Mouse (Mus musculus) embryonic facial prominence, embryonic 15.5 days (tissue): ENCODE measurements around the gene Plekhg6. TPM values are rescaled to one million over a fixed set of nuclear protein-coding genes. Genes with fewer than 3 reads are reported as not detected.

Source experiments
- ATAC-seq: fragments of 200-750 bp; cut with Nextera tagmentation; 2 replicates; pipeline ENCODE4 v1.8.0; 2017; ENCODE audit warnings: low read depth, moderate TSS enrichment; ENCODE audit not compliant: insufficient number of reproducible peaks, low FRiP score, low TSS enrichment
- H3K27ac ChIP-seq: fragments of 300-500 bp; sonication (generic); replicated peaks from 2 replicates; pipeline ENCODE4 v1.5.1; 2015; ENCODE audit warnings: mild to moderate bottlenecking, inconsistent platforms
- H3K27me3 ChIP-seq: fragments of 300-500 bp; sonication (generic); 2 replicates; pipeline ENCODE4 v1.6.1; 2015; ENCODE audit warnings: inconsistent platforms
- H3K36me3 ChIP-seq: fragments of 300-500 bp; sonication (generic); 2 replicates; pipeline ENCODE4 v1.6.1; 2015; ENCODE audit warnings: mild to moderate bottlenecking, inconsistent platforms
- H3K4me1 ChIP-seq: fragments of 300-500 bp; sonication (generic); 2 replicates; pipeline ENCODE4 v1.6.1; 2015; ENCODE audit warnings: inconsistent platforms
- H3K4me2 ChIP-seq: fragments of 300-500 bp; sonication (generic); replicated peaks from 2 replicates; pipeline ENCODE4 v1.6.1; 2015; ENCODE audit warnings: mild to moderate bottlenecking, inconsistent platforms
- H3K4me3 ChIP-seq: fragments of 300-500 bp; sonication (generic); replicated peaks from 2 replicates; pipeline ENCODE4 v1.5.1; 2015; ENCODE audit warnings: mild to moderate bottlenecking, inconsistent platforms
- H3K9ac ChIP-seq: fragments of 300-500 bp; sonication (generic); 2 replicates; pipeline ENCODE4 v1.6.1; 2015; ENCODE audit warnings: inconsistent platforms
- H3K9me3 ChIP-seq: fragments of 300-500 bp; sonication (generic); replicated peaks from 2 replicates; pipeline ENCODE4 v1.6.1; 2016; ENCODE audit warnings: inconsistent platforms
- WGBS: fragments of 180-500 bp; shearing (Covaris S2); methylation state at CpG from one replicate; pipeline ENCODE4 v1.1.7; 2015; 5-methylcytosine and 5-hydroxymethylcytosine counted together
- polyA plus RNA-seq: library from polyadenylated mRNA; unstranded; fragments of >200 nt; fragmentation: Nextera tagmentation; extraction: Ambion mirVana; gene quantifications from 2 replicates; pipeline ENCODE4 v1.2.1, GENCODE M21; 2015

Plekhg6 gene
- polyA plus RNA-seq, 1 experiment from 2014 or later, result 3.5 TPM

- WGBS, result 10% methylated on average over 9 of the region's 9 CpGs
- H3K4me2 ChIP-seq, result no peak overlapping the region
- H3K27me3 ChIP-seq, result no peaks in the 10 kb centered on the region; the same call in 1 of the 2 replicates
- no peak overlapping the region for H3K9ac ChIP-seq
- no peak overlapping the region for H3K27ac ChIP-seq
- no peaks in the 10 kb centered on the region for H3K36me3 ChIP-seq
- no peak for ATAC-seq
- peaks cover 30% of the 10 kb centered on the region for H3K4me1 ChIP-seq
- H3K9me3 ChIP-seq, result no peaks in the 10 kb centered on the region
- H3K4me3 ChIP-seq, result no peak overlapping the region
Measured at GRCm38 (mm10) chr6:125418744-125419143, 38.2 kb upstream of the Plekhg6 start.

DNA sequence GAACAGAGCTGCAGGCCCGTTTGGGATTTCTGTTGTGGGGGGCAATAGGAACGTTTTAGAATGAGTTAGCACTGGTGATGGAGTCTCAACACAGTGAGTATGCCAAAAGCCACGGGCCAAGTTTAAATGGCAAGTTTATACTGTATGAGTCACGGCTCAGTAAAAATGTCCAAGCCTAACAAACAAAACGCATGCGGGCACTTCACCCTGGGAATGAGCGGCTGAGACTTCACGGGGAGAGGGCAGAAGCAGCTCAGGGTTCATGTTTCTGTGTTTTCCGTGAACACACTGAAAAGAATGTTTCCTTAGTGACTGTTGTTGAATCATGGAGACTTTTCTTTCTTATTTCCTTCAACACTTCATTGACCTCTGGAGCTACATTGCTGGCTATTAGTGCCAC lies 32.7 kb upstream of the Plekhg6 start:
- Histone ChIP-seq H3K9me3 (no peaks in the 10 kb centered on the region), H3K4me2 (no peak overlapping the region), H3K4me1 (peaks cover 11% of the 10 kb centered on the region; the same call in 1 of the 2 replicates), H3K4me3 (no peak overlapping the region), H3K27me3 (no peaks in the 10 kb centered on the region; the same call in 1 of the 2 replicates), H3K9ac (no peak overlapping the region), H3K27ac (no peak overlapping the region), H3K36me3 (no peaks in the 10 kb centered on the region)
- WGBS, result 62% methylated on average over 9 of the region's 9 CpGs
- ATAC-seq, result no peak

- no peaks in the 10 kb centered on the region for H3K9me3 ChIP-seq
- ATAC-seq, result no peak
- H3K4me1 ChIP-seq, result peaks cover 11% of the 10 kb centered on the region; the same call in 1 of the 2 replicates
- no peak overlapping the region for H3K27ac ChIP-seq
- WGBS, result 91% methylated on average over 6 of the region's 6 CpGs
- H3K4me3 ChIP-seq, result no peak overlapping the region
- no peak overlapping the region for H3K9ac ChIP-seq
- no peaks in the 10 kb centered on the region for H3K27me3 ChIP-seq
- H3K36me3 ChIP-seq, result no peaks in the 10 kb centered on the region
- H3K4me2 ChIP-seq, result no peak overlapping the region
Measured at GRCm38 (mm10) chr6:125411661-125412060, 31.1 kb upstream of the Plekhg6 start.

DNA sequence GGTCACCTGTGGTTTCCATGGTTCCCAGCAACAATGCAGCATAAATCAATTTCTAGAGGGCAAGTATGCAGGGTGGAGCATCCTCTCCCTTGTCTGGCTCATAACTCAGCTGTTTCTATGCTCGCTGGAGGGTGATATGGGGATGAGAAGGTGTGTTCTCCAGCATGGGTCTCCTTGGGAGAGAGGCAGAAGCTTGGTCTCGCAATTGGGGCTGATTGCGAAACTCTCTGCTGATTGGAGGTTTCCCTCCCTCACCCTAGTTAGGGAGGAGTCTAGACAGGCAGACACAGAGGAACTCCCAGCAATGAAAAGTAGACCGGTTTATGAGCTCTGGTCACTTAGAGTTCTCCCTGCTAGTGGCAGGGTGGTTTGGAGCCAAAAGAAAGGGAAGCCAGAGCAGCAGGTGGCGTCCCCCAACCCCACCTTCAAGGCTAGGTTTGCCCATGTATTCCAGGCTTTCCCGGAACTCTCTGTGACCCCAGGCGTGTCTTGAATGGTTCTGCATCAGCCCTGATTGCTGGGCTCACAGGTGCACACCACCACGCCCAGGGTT lies 30.5 kb upstream of the Plekhg6 start:
- H3K4me1 ChIP-seq, result peaks cover 11% of the 10 kb centered on the region; the same call in 1 of the 2 replicates
- no peak overlapping the region for H3K4me2 ChIP-seq
- no peak overlapping the region for H3K27ac ChIP-seq
- H3K27me3 ChIP-seq, result no peaks in the 10 kb centered on the region
- no peak overlapping the region for H3K9ac ChIP-seq
- WGBS, result 49% methylated on average over 8 of the region's 8 CpGs
- no peak overlapping the region for H3K4me3 ChIP-seq
- no peaks in the 10 kb centered on the region for H3K36me3 ChIP-seq
- no peak for ATAC-seq
- no peaks in the 10 kb centered on the region for H3K9me3 ChIP-seq

DNA sequence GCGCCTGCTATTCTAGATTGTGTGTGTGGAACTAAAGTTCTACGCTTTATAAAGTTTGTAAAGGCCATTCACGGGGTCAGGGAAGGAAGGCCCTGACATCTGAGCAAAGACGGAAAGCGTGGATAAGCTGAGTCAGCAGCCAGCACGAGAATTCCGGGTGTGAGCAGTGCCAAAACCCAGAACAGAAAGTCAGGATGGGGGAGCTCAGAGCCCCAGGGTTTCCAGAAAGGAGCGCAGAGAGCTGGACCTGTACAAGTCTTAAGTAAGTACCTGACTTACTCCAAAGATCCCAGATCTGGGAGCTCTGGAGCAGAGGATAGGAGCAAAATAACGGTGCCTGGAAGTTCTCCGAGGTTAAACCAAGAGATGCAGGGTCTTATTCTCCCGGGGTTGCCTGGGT lies 30.0 kb upstream of the Plekhg6 start:
- no peaks in the 10 kb centered on the region for H3K36me3 ChIP-seq
- WGBS, result 61% methylated on average over 11 of the region's 11 CpGs
- H3K4me2 ChIP-seq, result no peak overlapping the region

GRCm38 (mm10) chr6:125407657-125408056 lies 27.1 kb upstream of the Plekhg6 start:
- no peak overlapping the region for H3K4me3 ChIP-seq
- no peaks in the 10 kb centered on the region for H3K9me3 ChIP-seq
- WGBS, result 88% methylated on average over 10 of the region's 10 CpGs
- H3K9ac ChIP-seq, result no peak overlapping the region
- no peak overlapping the region for H3K4me2 ChIP-seq
- no peak for ATAC-seq
- H3K27me3 ChIP-seq, result no peaks in the 10 kb centered on the region
- H3K36me3 ChIP-seq, result no peaks in the 10 kb centered on the region
- H3K27ac ChIP-seq, result no peak overlapping the region
- peaks cover 11% of the 10 kb centered on the region; the same call in 1 of the 2 replicates for H3K4me1 ChIP-seq

More for the DNA sequence above, 30.0 kb upstream of the Plekhg6 start:
- ATAC-seq, result no peak
- no peaks in the 10 kb centered on the region for H3K9me3 ChIP-seq
- H3K4me1 ChIP-seq, result peaks cover 11% of the 10 kb centered on the region; the same call in 1 of the 2 replicates
- no peaks in the 10 kb centered on the region for H3K27me3 ChIP-seq
- H3K4me3 ChIP-seq, result no peak overlapping the region
- H3K9ac ChIP-seq, result no peak overlapping the region
- H3K27ac ChIP-seq, result no peak overlapping the region

GRCm38 (mm10) chr6:125407224-125407623 lies 26.6 kb upstream of the Plekhg6 start:
- Histone ChIP-seq H3K4me3 (no peak overlapping the region), H3K4me2 (no peak overlapping the region), H3K9me3 (no peaks in the 10 kb centered on the region), H3K4me1 (peaks cover 11% of the 10 kb centered on the region; the same call in 1 of the 2 replicates), H3K27ac (no peak overlapping the region), H3K27me3 (no peaks in the 10 kb centered on the region), H3K9ac (no peak overlapping the region), H3K36me3 (no peaks in the 10 kb centered on the region)
- 81% methylated on average over 7 of the region's 7 CpGs for WGBS
- ATAC-seq, result no peak

DNA sequence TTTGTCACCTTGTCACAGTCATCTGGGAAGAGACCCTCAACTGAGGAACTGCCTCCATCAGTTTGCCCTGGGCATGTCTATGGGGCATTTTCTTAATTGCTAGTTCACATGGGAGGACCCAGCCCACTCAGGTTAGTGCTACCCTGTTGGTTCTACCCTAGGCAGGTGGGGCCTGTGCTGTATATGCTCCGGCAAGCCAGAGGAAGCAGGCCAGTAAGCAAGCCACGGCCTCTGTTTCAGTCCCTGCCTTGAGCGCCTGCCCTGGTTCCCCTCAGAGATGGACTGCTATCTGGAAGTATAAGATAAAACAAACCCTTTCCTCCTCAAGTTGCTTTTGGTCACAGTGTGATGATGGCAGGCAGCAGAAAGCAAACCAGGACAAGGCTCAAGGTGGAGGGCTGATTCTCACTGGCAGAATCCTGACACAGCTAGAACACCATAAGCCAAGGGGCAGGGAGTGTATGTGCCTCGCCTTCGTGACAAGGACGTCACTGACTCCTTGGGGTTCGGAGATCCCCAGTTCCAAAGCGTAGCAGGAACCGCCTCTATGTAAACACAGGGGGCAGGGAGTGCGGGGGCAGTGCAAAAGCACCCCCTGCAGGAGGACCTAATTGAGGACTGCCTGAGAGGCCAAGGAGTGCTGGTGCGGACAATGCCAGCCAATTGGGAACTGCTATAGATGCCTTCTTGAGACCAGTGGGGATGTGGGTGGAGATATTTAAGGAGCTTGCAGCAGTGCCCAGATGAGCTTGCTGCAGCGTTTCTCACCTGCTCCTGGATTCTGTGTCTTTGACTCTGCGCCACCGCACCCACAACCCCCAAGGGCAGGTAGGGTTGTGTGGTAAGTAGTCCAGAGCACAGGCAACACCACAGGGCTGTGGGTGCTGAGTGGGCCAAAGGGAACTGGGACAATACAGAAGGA lies 25.1 kb upstream of the Plekhg6 start:
- H3K4me3 ChIP-seq, result no peak overlapping the region
- 60% methylated on average over 14 of the region's 14 CpGs for WGBS
- H3K36me3 ChIP-seq, result no peaks in the 10 kb centered on the region
- no peak overlapping the region for H3K27ac ChIP-seq
- H3K9ac ChIP-seq, result no peak overlapping the region
- peaks cover 3% of the 10 kb centered on the region; the same call in 1 of the 2 replicates for H3K4me1 ChIP-seq
- H3K9me3 ChIP-seq, result no peaks in the 10 kb centered on the region
- H3K4me2 ChIP-seq, result no peak overlapping the region
- H3K27me3 ChIP-seq, result no peaks in the 10 kb centered on the region
- ATAC-seq, result no peak

- H3K9ac ChIP-seq, result no peak overlapping the region
- H3K4me1 ChIP-seq, result no peaks in the 10 kb centered on the region
- no peak for ATAC-seq
- H3K36me3 ChIP-seq, result no peaks in the 10 kb centered on the region
- H3K4me3 ChIP-seq, result no peak overlapping the region
- 82% methylated on average over 5 of the region's 5 CpGs for WGBS
- H3K4me2 ChIP-seq, result no peak overlapping the region
- H3K27ac ChIP-seq, result no peak overlapping the region
- H3K9me3 ChIP-seq, result no peaks in the 10 kb centered on the region
- H3K27me3 ChIP-seq, result no peaks in the 10 kb centered on the region
Measured at GRCm38 (mm10) chr6:125389853-125390252, 9.3 kb upstream of the Plekhg6 start.

DNA sequence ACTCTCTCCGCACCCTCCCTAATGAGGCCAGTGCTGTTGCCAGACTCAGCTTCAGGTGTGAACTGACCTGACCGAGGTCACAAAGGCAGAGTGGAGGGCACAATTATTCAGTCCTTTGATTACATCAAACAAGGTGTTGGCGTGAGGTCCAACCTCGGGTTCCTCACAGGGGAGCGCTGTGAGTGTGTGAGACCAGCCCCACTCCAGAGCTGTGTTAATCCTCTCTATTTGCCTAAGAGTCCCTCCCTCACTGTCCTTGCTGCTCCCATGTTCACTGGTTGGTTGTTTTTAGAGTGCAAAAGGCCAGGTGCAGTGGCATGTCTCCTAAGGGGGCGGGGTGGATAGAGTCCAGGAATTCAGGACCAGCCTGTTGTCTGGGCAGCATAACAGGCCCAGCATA lies 5.5 kb upstream of the Plekhg6 start:
- Histone ChIP-seq H3K27ac (no peak overlapping the region), H3K4me3 (no peak overlapping the region), H3K36me3 (no peaks in the 10 kb centered on the region), H3K9me3 (no peaks in the 10 kb centered on the region), H3K4me1 (no peaks in the 10 kb centered on the region), H3K4me2 (no peak overlapping the region), H3K27me3 (peaks cover under 1% of the 10 kb centered on the region; the same call in 1 of the 2 replicates), H3K9ac (no peak overlapping the region)
- WGBS, result 74% methylated on average over 6 of the region's 6 CpGs
- ATAC-seq, result no peak

DNA sequence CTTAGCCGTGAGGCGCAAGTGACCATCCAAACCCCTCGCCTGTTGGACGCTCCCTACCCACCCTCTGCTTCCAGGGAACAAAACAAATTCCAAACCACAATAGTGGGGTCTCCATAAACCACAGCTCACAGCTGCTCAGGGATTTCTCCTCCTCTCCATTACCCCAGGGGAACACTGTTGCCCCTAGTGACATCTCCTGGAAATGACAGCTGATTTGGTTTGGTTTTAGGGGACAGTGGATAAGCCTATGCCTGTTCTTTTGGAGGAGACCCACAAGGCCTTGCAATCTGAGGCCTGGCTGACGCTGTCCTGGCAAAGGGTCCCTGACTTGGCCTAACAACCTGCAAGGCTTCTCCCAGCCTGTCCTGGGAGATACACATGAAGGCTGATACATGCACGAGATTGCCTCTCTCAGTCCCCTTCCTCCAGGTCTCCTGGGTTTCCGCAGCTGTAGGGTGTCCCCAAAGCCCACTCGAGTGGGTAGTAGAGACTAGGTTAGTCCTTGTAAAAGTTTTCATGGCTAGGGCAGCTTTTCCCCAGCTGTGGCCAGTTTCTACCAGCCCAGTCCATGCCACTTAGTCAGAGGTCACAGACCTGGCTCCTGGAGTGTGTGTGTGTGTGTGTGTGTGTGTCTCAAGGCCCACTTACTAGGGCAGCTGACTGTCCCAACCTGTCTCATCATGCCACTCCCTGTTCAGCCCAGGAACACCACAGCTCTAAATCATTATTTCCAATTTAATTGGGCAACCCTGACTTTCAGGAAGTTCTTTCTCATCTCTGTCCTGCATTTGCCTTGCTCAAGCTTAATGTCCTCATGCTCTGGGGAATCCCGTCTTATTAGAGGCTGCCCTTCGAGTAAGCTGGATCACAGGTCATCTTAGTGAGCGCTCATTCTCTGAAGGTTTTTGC lies 4.7 kb upstream of the Plekhg6 start:
- no peaks in the 10 kb centered on the region for H3K36me3 ChIP-seq
- H3K9ac ChIP-seq, result no peak overlapping the region
- 57% methylated on average over 11 of the region's 11 CpGs for WGBS
- H3K4me2 ChIP-seq, result no peak overlapping the region
- H3K4me3 ChIP-seq, result no peak overlapping the region
- H3K27ac ChIP-seq, result no peak overlapping the region
- H3K4me1 ChIP-seq, result peaks cover 7% of the 10 kb centered on the region
- H3K27me3 ChIP-seq, result peaks cover 8% of the 10 kb centered on the region
- ATAC-seq, result no peak
- H3K9me3 ChIP-seq, result no peaks in the 10 kb centered on the region
